Mouse (Mus musculus): Measurements from ENCODE around the gene Neo1.
"Not testable (repeated sequence)": the region's sequence is repeated elsewhere in the genome, so short reads cannot be mapped to it uniquely, and the experiment has no call there.

The Neo1 gene

DNA sequence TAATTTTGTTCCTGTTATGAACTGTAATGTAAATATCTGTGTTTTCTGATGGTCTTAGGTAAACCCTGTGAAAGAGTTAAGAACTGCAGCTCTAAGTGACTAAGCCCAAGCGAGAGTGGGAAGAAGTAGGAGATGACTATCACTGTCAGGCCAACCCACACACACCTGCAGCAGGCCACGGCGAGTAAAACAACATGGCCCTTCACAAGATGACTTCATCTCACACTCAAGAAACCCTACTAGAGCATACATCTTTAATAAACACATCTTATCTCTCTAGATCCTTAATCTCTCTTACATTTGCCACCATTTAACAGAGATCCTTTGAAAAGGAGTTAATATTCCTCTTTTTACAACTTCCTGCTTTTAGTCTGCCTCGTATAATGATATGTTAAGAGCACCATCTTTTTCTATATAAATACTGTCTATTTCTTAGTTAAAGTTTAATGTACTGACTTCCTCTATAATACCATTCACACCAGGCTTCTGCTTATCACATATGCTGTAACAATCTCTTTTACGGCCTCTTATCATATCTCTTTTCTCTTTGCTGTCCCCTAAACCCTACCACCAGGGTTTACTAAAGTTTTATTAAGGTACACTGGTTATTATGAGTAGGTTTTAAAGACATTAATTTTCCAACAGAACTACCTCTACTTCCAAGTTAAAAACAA lies 46.8 kb downstream of the Neo1 start:
- no peak for DNase-seq

DNA sequence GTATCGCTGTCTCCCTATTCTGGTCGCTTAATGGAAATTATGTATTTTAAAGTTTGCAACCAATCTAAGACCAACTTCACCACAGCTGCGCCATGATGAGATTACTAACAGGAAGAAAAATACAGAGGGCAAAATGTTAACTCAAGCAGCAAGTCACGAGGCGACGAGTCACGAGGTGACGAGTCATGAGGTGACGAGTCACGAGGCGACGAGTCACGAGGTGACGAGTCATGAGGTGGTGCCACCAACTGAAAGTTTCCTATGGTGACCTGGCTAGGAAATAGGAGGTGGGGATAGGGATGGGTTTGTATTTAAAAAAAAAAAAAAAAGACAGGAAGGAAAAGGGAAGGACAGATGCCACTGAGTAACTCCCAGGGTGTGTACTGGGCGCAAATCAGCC lies 57.2 kb downstream of the Neo1 start:
- no peak for DNase-seq

DNA sequence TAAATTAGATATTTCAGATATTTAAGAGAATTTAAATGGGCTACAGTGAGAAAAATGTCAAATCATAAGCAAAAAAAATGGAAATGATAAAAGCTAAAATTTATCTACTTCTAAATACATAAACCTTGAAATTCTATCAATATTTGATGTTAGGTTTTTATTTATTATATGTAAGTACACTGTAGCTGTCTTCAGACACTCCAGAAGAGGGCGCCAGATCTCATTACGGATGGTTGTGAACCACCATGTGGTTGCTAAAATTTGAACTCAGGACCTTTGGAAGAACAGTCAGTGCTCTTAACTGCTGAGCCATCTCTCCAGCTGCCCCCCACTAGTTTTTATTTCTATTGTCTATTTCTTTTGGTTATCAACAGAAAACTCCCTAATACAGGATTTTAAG lies 65.1 kb downstream of the Neo1 start:
- not testable (repeated sequence) for DNase-seq

DNA sequence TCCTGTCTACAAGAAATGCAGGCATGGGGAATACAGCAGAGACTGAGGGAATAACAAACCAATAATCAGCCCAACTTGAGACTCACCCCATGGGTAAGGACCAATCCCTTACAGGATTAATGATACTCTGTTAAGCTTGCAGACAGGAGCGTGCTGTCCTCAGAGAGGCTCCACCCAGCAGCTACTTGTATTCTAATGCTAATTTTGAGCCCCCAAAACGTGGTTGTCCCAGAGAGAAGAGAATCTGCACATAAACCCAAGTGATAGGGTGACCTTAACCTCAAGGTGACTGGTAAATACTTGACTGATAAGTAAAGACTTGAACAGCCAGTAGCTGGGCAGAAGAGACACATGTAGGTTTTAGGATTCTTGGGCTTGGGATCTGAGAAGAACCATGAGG lies 68.9 kb downstream of the Neo1 start:
- no peak for DNase-seq

DNA sequence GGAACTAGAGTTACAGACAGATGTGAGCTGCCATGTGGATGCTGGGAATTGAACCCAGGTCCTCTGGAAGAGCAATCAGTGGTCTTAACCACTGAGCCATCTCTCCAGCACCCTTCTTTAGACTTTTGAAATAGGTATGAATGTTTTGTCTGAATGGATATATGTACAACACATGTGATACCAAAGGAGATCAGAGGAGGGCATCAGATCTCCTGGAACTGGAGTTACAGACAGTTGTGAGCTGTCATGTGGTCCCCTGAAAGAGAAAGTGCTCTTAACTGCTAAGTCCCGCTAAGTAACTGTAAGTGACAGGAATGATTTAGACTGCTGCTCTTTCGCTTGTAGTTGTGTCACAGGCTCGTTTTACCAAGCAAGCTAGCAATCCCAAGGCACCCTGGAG lies 80.7 kb downstream of the Neo1 start:
- DNase-seq = no peak

DNA sequence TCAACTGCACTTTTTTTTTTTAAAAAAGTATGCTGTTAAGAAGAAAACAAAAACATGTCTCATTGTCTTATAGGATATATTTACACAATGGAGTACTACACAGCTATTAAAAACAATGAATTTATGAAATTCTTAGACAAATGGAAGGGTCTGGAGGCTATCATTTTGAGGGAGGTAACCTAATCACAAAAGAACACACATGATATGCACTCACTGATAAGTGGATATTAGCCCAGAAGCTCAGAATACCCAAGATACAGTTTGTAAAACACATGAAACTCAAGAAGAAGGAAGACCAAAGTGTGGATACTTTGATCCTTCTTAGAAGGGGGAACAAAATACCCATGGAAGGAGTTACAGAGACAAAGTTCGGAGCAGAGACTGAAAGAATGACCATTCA lies 90.3 kb downstream of the Neo1 start:
- not testable (repeated sequence) for DNase-seq

DNA sequence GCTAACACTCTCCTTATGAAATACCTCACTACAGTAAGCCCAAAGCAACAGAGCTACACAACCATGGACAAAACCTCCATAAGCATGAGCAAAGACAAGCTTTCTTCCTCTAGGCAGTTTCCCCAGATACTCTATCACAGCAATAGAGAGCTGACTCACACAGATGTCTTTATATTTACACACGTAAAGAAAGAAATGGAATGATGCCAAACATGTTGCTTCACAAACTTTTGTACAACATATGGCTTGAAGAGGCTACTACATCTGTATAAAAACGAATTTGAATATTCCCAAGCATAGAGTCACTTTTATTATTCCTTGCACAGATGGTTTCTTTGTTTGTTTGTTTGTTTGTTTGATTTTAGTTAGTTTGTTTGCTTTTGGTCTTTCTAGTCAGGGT lies 101.5 kb downstream of the Neo1 start:
- no peak for DNase-seq

DNA sequence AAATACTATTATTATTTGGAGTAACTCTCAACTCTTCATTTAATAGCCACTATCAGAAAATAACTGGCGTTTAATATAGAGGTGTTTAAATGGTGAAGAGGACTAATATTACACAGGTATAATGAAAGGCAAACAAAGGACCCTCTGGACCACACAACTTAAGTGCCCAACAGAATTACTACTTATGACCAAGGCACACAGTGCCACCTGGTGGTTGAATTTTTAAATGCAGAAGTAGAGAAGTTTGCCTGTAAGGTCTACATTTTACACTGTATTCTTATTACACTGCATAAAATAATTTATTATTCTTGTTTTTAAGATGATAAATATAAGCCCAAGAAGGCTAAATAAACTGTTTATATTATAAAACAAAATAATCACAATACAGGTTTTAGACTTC lies 108.1 kb downstream of the Neo1 start:
- peak; percentile 7 for DNase-seq

DNA sequence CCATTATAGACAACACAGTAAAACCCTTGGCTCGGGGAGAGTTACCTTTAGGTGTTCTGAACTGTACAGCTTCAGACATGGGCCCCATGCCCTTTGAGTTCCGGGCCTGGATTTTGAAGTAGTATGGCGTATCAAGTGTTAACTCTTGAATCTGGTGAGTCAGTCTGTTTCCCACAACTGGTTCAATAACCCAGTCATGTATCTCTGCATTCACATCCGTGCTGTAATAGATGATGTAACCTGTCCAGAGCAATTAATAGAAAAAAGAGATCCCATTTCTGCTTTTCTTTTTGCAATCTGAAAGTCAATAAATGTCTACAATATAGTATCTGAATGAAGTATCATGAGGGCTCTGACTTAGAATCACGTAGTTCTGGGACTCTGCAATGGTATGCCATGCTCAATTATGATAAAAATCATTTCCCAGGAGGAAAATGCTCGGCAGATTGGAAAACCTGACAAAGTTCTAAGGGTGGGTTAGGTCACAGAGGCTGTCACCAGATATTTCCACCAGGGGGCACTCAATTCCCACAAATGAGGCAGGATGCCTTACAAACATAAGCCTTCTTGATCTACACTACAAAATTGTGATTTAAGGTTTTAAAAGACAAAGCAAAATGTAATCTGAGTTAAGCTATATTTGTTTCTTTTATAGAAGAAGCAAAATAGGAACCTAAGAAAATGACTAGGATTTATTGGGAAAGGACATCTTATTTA lies 133.2 kb downstream of the Neo1 start:
- peak; percentile 22 for DNase-seq

DNA sequence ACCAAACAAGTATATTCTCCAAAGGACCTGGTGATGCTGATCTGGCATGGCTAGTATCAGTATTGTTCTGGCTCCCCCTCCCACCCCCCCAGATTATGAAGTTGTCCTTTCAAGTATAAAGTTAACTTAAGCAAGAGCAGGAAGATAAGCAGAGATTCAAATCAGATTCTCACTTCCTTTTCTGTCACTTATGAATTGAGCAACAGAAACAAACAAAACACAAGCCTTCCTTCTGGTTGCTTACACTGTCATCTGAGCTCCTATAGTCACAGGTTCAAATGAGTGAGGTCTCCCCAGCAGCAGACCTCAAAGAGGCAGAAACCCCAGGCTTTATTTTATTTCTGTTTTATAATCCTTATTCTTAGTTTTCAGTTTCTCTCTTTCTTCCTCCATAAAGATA lies 136.6 kb downstream of the Neo1 start:
- no peak for DNase-seq

DNA sequence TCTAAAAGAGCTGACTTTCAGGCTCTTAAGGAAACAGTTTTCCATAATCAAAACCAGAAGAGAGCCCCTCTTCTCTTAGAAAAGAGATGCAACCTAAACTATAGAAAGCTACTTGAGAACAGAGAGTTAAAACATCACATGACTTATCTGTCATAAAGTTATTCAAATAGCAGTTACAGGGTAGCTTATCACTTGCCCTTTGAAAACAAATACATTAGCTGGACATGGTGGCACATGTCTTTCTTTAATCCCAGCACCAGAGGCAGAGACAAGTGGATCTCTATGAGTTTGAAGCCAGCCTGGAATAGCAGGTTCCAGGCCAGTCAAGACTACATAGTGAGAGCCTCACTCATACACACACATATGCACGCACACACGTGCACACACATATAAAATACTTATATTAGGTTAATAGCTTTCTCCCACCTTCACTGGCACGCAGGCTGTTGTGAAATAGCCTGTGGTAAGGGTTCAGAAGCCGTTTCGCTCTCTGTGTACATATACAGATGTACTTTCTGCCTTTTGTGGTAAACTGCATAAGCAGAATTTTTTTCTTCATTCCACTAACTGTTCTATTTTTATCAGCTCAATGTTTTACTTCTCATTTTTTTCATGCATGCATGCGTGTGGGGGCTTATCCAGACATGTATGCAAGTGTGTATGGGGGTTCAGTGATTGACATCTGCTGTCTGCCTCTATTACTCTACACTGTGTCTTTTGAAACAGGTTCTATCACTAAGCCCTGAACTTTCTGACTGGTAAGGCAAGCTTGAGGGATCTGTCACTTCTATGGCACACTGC lies 144.2 kb downstream of the Neo1 start:
- DNase-seq = no peak

DNA sequence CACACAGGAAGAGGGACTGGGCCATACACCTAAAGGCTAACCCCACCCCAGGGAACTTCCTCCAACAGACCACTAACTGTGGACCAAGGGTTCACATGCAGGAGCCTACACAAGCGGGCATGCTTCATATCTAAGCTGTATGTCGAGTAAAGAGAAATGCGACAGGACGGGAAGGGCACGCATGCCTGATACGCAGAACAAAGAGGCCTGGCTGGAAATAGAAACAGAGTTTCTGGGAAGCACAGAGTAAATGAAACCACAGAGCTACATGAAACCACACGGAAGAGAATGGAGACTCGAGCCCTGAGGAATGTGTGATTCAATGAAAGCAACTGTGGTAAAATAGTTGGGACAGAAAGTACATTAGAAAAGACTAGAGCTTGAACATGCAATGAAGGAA lies 145.3 kb downstream of the Neo1 start:
- no peak for DNase-seq

DNA sequence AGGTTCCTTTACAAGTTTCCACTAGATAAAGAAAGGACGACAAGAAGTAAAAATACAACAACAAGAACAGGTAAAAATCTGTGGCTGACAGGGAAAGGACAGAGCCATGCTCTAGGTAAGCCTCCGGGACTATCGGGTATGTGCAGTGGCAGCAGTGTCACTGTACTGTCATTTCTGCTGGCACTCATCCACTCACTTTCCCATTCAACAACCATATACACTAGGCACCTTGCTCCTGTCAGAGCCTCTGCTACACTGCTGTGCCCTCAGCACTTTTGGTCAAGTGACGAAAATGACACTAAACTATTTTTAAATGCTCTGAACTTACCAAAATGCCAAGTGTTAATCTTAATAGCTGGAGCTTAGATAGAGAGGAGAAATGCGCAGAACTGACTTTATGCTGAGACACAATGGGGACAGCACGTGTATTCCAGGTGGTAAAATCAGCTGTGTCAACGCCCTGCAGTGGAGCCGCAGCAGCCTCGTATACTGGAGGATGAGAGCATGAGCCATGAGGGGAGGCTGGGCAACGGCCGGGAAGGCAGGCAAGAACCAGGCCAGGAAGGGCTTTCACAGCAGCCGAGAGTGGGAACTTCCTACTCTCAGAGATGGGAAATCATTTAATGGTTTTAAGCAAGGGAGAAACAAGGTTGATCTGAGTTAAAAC lies 146.3 kb downstream of the Neo1 start:
- DNase-seq = no peak

DNA sequence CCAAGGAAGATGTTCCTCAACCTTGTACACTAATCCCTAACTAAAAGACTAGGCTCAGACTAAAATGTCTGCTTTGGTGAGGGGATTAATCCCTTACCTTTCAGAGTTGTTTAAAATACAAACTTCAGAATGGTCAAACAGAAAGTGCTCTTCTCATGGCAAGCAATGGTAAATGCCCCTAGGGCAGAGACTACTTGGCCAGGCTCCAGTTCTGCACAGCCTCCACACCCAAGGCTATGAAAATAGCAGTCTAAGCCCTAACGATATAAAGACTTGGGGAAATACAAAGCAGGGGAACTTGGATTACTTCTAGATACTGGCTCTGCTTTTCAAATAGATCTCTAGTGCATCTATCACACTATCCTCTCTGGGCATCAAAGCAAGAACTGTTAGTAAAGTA lies 153.6 kb downstream of the Neo1 start:
- DNase-seq = no peak

DNA sequence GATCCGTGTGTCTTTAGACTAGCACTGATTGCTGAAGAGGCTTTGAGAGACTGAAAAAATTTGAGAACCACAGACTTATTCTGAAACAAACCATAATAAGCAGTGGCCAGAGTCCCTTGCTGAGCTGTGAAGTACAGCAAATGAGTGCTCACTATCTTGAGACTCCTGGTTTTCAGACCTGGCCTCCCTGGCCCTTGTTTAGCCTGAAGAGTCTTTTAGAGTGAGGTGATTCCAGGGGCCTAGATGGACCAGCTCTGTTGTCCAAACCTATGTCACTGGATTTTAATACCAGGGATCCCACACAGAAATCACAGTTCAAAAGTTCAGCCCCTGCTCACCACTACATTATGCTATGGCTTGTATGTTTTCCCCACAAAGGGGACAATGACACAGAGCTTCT lies 156.4 kb downstream of the Neo1 start:
- DNase-seq = no peak

DNA sequence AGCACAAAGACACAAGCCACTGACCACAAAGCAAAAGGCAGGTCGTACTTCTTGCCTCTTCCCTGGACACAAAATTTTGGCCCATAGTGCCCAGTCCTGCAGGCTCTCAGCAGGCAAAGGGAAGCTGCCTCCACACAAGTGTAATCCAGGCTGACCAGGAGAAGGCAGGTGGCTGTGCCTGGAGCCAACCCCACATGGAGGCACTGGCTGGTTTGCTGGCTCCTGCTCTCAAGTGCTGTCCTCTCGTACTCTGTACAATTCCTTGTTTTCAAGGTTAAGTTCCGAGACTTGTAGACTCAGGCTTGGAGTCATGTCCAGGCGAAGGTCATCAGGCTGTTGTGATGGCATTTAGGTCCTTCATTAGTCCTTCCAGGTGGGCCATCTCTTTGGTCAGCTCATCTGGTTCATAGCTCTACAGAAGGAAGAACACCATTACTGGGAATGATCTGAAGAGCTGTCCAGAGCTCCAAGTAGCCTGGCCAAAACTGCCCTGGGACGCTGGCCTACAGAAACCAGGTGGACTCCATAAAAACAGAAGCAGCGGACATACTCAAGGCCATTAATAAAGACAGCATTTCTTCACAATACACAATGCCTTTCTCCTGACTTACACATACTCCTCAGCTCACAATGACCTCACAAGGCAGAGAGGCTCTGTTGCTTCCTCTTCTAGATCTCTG lies 159.2 kb downstream of the Neo1 start:
- DNase-seq = peak; percentile 89

DNA sequence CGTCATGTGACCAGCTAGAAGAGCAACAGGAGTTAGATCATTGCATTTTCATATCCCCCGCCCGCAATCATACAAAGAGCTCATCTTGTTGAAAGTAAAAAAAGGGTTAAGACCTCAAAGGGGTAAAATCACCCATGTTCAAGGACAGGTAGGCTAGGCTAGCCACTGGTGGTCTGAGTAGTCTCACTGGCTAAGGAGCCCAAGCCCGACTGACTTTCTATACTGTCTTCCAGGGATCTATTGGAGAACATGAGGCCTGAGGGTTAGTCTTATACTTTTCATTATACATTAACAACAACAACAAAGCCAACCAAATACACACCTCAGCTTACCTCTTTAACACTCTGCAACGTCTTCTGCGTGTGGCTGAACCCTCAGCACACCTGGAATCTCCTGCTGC lies 160.8 kb downstream of the Neo1 start:
- DNase-seq = no peak

DNA sequence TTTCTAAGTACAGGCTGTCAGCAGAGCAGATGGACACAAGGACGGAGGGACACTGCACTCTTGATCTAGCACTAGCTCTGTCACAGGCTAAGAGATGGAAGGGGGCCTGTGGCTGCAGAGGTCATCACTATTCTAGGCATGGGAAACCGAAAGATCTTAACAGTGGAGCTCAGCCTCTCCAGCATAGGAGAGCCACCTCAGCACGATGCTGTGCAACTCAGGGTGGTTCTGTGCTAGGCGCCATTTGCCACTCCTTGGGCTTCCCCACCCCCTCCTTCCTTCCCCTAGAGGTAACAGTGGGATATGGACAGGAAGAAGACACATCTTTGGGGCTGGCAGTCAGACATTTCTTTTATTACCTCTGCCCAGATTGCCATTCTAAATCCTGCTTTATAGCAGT lies 161.9 kb downstream of the Neo1 start:
- DNase-seq = no peak

DNA sequence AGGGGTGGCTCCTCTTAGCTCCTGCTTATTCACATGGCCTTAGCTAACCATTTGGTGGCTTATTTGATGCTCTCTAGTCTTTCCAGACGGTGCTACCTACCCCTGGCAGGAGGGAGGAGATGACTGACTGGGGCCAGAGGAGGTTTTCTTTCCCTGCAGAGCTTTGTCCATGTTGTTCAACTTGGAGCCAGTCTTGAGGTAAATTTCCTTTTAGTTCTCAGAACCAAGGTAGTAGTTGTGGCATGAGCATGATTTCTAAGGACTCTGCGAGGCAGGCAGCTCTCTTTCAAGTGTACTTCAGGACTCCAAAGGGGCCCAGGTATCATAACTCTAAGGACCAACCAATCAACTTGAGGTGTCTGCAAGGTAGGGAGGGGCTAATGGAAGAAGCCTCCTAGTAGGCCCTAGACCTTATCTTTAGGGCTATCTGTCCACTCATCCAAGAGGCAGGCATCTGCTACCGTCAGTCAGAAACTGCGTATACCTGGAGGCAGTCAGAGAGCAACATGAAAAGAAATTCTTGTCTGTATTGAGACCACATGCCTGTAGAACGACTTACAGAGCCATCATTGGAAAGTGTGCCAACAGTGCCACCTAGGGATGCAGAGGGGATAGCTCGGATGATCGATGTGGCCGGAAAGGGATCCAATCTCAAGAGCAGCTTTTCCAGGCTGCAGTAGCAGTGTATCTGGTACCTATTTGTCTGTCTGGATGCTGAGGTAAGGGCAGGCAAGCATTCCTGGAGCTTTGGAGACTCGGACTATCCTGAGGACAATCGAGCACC lies 162.5 kb downstream of the Neo1 start:
- peak; percentile 56 for DNase-seq

DNA sequence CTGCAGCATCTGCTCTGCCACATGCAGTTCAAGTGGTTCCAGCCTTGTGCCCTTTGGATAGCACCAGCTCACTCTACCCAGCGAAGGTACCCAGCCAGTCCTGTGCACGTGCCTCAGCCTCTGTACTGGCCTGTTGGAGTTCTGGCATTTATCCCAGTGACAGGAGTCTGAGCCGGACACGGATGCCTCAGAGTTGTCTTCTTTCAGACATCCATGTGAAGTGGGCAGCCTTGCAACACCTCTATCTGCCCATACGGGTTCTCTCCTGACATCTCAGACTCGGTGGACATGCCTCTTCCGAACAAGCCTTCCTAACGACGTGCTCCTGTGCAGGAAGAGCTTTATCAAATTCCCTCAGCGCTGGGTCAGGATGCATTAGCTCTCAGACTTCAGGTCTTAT lies 165.1 kb downstream of the Neo1 start:
- DNase-seq = no peak

DNA sequence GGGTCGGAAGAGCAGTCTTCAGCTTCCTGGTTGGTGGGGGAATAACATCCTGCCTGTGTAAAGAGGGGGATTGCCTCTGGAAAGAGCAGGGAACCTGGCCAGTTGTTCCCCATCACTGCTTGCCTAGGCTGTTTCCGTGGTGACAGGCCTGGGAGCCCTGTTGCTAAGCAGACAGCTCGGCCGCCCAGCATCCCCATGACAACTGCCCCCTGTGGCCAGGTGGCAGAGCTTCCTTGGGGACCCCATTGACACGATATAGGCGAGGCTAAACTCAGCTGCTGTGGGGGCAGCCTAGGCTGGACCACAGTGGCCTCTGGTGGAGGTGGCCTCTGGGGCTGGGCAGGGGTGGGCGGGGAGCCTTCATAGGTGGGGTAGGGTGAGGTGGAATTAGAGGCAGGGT lies 172.4 kb downstream of the Neo1 start:
- DNase-seq = no peak

DNA sequence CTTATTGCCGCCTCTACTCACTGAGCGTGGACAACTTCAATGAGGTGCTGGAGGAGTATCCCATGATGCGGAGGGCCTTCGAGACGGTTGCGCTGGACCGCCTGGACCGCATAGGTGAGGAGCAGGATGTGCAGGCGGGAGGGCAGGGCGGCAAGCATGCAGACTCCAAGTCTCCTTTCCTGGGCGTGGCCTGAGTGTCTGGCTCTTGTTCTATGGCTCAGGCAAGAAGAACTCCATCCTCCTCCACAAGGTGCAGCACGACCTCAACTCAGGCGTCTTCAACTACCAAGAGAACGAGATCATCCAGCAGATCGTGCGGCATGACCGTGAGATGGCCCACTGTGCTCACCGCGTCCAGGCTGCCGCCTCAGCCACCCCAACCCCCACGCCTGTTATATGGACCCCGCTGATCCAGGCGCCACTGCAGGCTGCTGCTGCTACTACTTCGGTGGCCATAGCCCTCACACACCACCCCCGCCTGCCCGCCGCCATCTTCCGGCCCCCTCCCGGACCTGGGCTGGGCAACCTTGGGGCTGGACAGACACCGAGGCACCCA lies 177.1 kb downstream of the Neo1 start:
- DNase-seq = no peak

Data from cerebellum, adult 9-11 months (tissue).